Comparison of ENCODE assay signal across 10 mouse cellular contexts in the genomic region with DNA sequence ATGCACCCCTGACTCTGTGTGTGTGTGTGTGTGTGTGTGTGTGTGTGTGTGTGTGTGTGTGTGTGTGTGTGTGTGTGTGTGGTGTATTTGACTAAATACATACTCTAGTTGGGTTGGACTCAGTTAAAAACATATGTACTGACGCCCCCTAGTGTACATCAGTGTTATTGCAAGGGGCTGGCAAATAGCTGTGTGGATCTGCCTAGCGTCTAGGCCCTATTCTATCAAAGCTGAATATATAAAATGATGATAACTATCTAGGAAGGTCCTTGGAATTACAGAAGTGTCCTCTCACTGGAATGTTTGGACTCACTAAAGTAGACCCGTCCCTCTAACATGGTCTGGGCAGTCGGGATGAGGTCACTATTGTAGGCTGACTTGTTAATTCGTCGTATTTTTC. TPM values are rescaled to one million over a fixed set of nuclear protein-coding genes. Genes with fewer than 3 reads are reported as not detected.
DNase-seq lines count a peak whose midpoint lies in the region; ATAC-seq and TF ChIP-seq lines count a peak whose summit lies in the region.
"Had no signal": no experiment of that assay in that cellular context is flagged by ENCODE, and none has a peak within 500 bp of the region (broad histone marks: within the 10 kb centered on the region; RNA-seq: fewer than 3 reads in every experiment).

No protein-coding gene starts in this region.

- H3K9ac ChIP-seq in heart, adult 2 months (ENCODE audit: low read depth, low read length): no peak overlapping the region
- no peak overlapping the region for H3K9ac ChIP-seq in lung, embryonic 15.5 days
- H3K9ac ChIP-seq: heart, embryonic 15.5 days; stomach, embryonic 15.5 days had no signal

- H3K4me3 ChIP-seq in heart, adult 2 months: no peak overlapping the region
- H3K4me3 ChIP-seq in cortical plate, adult 2 months (ENCODE audit: insufficient read depth, low read length): no peak overlapping the region
- no peak overlapping the region for H3K4me3 ChIP-seq in lung, embryonic 15.5 days
- H3K4me3 ChIP-seq: heart, embryonic 15.5 days; stomach, embryonic 15.5 days had no signal

- H3K79me2 ChIP-seq in heart, adult 2 months (replicated peaks; ENCODE audit: control insufficient read depth, insufficient read depth, low read length): no peaks in the 10 kb centered on the region

- H3K27ac ChIP-seq in heart, adult 2 months: no peak overlapping the region
- no peak overlapping the region for H3K27ac ChIP-seq in cortical plate, adult 2 months (ENCODE audit: insufficient read depth, low read length)
- H3K27ac ChIP-seq in lung, embryonic 15.5 days: no peak overlapping the region
- H3K27ac ChIP-seq: heart, embryonic 15.5 days; stomach, embryonic 15.5 days had no signal

- TF ChIP-seq POLR2A in heart, adult 2 months (IDR thresholded peaks at IDR 0.05; ENCODE audit: insufficient read depth, low read depth, low read length): no peak
- TF ChIP-seq POLR2A in cortical plate, adult 2 months (IDR thresholded peaks at IDR 0.05; ENCODE audit: extremely low read depth, insufficient read depth, low read length): no peak

- TF ChIP-seq CTCF in heart, adult 2 months (IDR thresholded peaks at IDR 0.05): peak; percentile 72
- peak; percentile 68 for TF ChIP-seq CTCF in cortical plate, adult 2 months (IDR thresholded peaks at IDR 0.05; ENCODE audit: extremely low read depth, insufficient read depth, low read length)

- TF ChIP-seq EP300 in heart, adult 2 months (IDR thresholded peaks at IDR 0.05; ENCODE audit: insufficient read depth, low read depth, low read length): no peak

- no peaks in the 10 kb centered on the region for H3K36me3 ChIP-seq in heart, adult 2 months (ENCODE audit: control insufficient read depth, insufficient read depth, low read length)
- no peaks in the 10 kb centered on the region for H3K36me3 ChIP-seq in lung, embryonic 15.5 days
- H3K36me3 ChIP-seq: heart, embryonic 15.5 days; stomach, embryonic 15.5 days had no signal

- 53% methylated on average over 6 of the region's 6 CpGs for WGBS in heart, adult 2 months
- 53% methylated on average over 6 of the region's 6 CpGs for WGBS in lung, embryonic 15.5 days

- DNase-seq in heart, adult 2 months: peak; percentile 44 to 53
- no peak for DNase-seq in heart, adult 11 months
- DNase-seq in ZHBTc4 (ENCODE audit: low read depth, low spot score): peak; percentile 70
- peak; percentile 46 to 75 for DNase-seq in heart, postnatal 14 days
- peak; percentile 74 to 75 for DNase-seq in layer of hippocampus, postnatal 10 days (ENCODE audit: low spot score in 2 of 2)
- peak; percentile 47 for DNase-seq in right cerebral cortex, postnatal 14 days

- peak; percentile 25; the same call in 1 of the 2 replicates for ATAC-seq in lung, embryonic 15.5 days (ENCODE audit: borderline replicate concordance, extremely low read depth, low FRiP score, low TSS enrichment)

- H3K4me2 ChIP-seq in lung, embryonic 15.5 days: no peak overlapping the region
- H3K4me2 ChIP-seq: heart, embryonic 15.5 days; stomach, embryonic 15.5 days had no signal

- no peaks in the 10 kb centered on the region; the same call in 1 of the 2 replicates for H3K4me1 ChIP-seq in heart, adult 2 months (ENCODE audit: control insufficient read depth, insufficient read depth, low read length)
- H3K4me1 ChIP-seq in cortical plate, adult 2 months (ENCODE audit: control insufficient read depth, insufficient read depth, low read length): no peaks in the 10 kb centered on the region
- H3K4me1 ChIP-seq in lung, embryonic 15.5 days: peaks cover 6% of the 10 kb centered on the region; the same call in 1 of the 2 replicates

- H3K27me3 ChIP-seq in heart, adult 2 months (ENCODE audit: control insufficient read depth, insufficient read depth, low read length): no peaks in the 10 kb centered on the region
- H3K27me3 ChIP-seq in lung, embryonic 15.5 days: no peaks in the 10 kb centered on the region
- H3K27me3 ChIP-seq: stomach, embryonic 15.5 days had no signal

- intact Hi-C loops in heart, adult 2 months (cut with DNase I): loop anchor here (1.0 to 5.0 kb wide), 3 partner anchors 42 to 148 kb away; no protein-coding TSS in a partner anchor
- intact Hi-C loops in heart, postnatal 14 days (cut with DNase I): loop anchor here (1.0 kb wide), 1 partner anchor 150 kb away; no protein-coding TSS in a partner anchor

- no peaks in the 10 kb centered on the region for H3K9me3 ChIP-seq in lung, embryonic 15.5 days
- H3K9me3 ChIP-seq: heart, embryonic 15.5 days; stomach, embryonic 15.5 days had no signal

RNA-seq across cellular contexts. Expression of a gene that starts 1.6 kb away (rescaled TPM):
- total RNA-seq in heart, adult 2 months (2021): 1 to 10 TPM; 3.6 to 4.1 TPM
- 4.7 and 6.7 TPM in 2 replicates for polyA plus RNA-seq in heart, adult 2 months (2012; rRNA removed)
- 11.3 and 11.6 TPM in 2 replicates for polyA plus RNA-seq in cortical plate, adult 2 months (2012; rRNA removed)
- total RNA-seq in heart, postnatal 14 days (2021): 1 to 10 TPM; 5.2 to 5.8 TPM
- total RNA-seq in layer of hippocampus, postnatal 10 days (2021): 10 to 100 TPM; 28.8 to 33.1 TPM
- 9.4 and 11.1 TPM in 2 replicates for polyA plus RNA-seq in lung, embryonic 15.5 days (2015; fragmentation: Nextera tagmentation; extraction: Ambion mirVana)

RNA-seq across cellular contexts. Expression of a gene that starts 59.2 kb away (rescaled TPM):
- total RNA-seq in heart, adult 2 months (2021): 10 to 100 TPM; 64.5 to 64.9 TPM
- 19.5 and 33.3 TPM in 2 replicates for polyA plus RNA-seq in heart, adult 2 months (2012; rRNA removed)
- 98.9 and 107 TPM in 2 replicates for polyA plus RNA-seq in cortical plate, adult 2 months (2012; rRNA removed)
- total RNA-seq in heart, postnatal 14 days (2021): 10 to 100 TPM; 54.5 to 55.7 TPM
- total RNA-seq in layer of hippocampus, postnatal 10 days (2021): 100 to 1,000 TPM; 132 to 138 TPM
- polyA plus RNA-seq in lung, embryonic 15.5 days (2015; fragmentation: Nextera tagmentation; extraction: Ambion mirVana): 106 and 116 TPM in 2 replicates

Comparison
In these comparisons a context has a peak if more than half of its experiments do, and no peak if none do; other contexts are left out.
1. RNA of a gene that starts 1.6 kb away (total RNA-seq): 28.8 to 33.1 TPM in layer of hippocampus, postnatal 10 days; 5.2 to 5.8 TPM in heart, postnatal 14 days and 3.6 to 4.1 TPM in heart, adult 2 months; every median in the first group is over 4 times any median in the second.